Mouse (Mus musculus): ENCODE data around the gene Endod1. TPM values are rescaled to one million over a fixed set of nuclear protein-coding genes. Genes with fewer than 3 reads are reported as not detected.
A peak's percentile ranks its signal among the peaks of the same experiment; 100 is the strongest.

Gene Endod1
- polyA plus RNA-seq, 1 experiment from 2014 or later: 37.3 TPM

DNA sequence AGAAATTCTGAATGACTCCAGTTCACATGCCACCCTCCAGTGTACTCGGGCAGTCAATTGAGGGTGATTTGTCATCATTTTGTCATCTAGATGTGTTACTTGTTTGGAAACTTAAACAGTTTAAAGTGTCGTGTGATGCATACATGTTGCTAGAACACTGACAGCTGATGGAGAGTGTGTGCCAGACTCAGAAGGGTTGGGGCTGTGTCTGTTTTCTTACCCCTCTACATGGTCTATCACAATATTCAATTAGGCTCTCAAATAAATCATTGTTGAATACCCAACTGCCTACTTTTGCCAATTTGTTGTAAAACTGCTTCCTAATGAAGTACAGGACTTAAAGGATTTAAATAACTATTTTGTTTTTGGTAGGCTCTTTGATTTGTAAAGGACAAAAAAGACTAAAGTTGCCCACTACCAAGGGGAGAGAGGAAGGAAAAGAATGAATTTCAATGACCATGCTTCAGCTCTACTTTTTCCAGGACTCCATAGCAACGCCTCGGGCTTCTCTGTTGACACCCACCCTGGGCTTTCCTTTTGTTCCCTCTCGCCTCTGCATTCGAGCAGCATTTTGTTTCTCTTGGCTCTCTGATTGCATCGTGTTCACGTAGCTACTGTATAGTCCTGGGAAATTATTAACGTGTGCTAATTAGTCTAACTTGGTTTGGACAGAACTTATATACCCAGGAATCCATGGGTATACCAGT is 76.9 kb downstream of the Endod1 start:
- Histone ChIP-seq H3K9me3 (replicated peaks) (no peaks in the 10 kb centered on the region), H3K4me2 (0 out of 2 replicates have a peak overlapping the region, but pooled peaks have one; percentile 11), H3K36me3 (peaks cover 6% of the 10 kb centered on the region), H3K4me3 (replicated peaks) (no peak overlapping the region), H3K27ac (replicated peaks) (no peak overlapping the region), H3K27me3 (replicated peaks) (no peaks in the 10 kb centered on the region), H3K9ac (replicated peaks) (no peak overlapping the region), H3K4me1 (peaks cover 13% of the 10 kb centered on the region; the same call in 1 of the 2 replicates)
- peak; percentile 71; the same call in 1 of the 2 replicates for ATAC-seq (ENCODE audit: low FRiP score)
- 27% methylated on average over 9 of the region's 9 CpGs for WGBS

Other genes with a start within 250 kb of the Endod1 start
- 18.6 and 21.0 TPM in 2 replicates for gene Sesn3, start 106.4 kb downstream of the Endod1 start, polyA plus RNA-seq (2015; fragmentation: Nextera tagmentation; extraction: Ambion mirVana)
- 0.82 and 0.95 TPM in 2 replicates for gene Kdm4d, start 119.0 kb upstream of the Endod1 start, polyA plus RNA-seq (2015; fragmentation: Nextera tagmentation; extraction: Ambion mirVana)
- 146 and 154 TPM in 2 replicates for gene Cwc15, start 119.1 kb upstream of the Endod1 start, polyA plus RNA-seq (2015; fragmentation: Nextera tagmentation; extraction: Ambion mirVana)